Mouse (Mus musculus) heart, embryonic 15.5 days (tissue): ENCODE results near the gene Pou3f3. TPM values are rescaled to one million over a fixed set of nuclear protein-coding genes. Genes with fewer than 3 reads are reported as not detected.

ENCODE experiments used
- ATAC-seq: fragments of 200-750 bp; cut with Nextera tagmentation; replicated peaks from 2 replicates; pipeline ENCODE4 v1.8.0; 2017; ENCODE audit warnings: low read depth, moderate TSS enrichment; ENCODE audit not compliant: insufficient number of reproducible peaks, insufficient read depth, low FRiP score
- H3K27ac ChIP-seq: fragments of 300-500 bp; sonication (generic); 2 replicates; pipeline ENCODE4 v1.5.1; 2015; ENCODE audit warnings: mild to moderate bottlenecking, inconsistent platforms
- H3K27me3 ChIP-seq: fragments of 300-500 bp; sonication (generic); 2 replicates; pipeline ENCODE4 v1.6.1; 2015; ENCODE audit warnings: inconsistent platforms
- H3K36me3 ChIP-seq: fragments of 300-500 bp; sonication (generic); 2 replicates; pipeline ENCODE4 v1.6.1; 2015; ENCODE audit warnings: mild to moderate bottlenecking, inconsistent platforms
- H3K4me1 ChIP-seq: fragments of 300-500 bp; sonication (generic); replicated peaks from 2 replicates; pipeline ENCODE4 v1.6.1; 2015; ENCODE audit warnings: inconsistent platforms
- H3K4me2 ChIP-seq: fragments of 300-500 bp; sonication (generic); 2 replicates; pipeline ENCODE4 v1.6.1; 2015; ENCODE audit warnings: inconsistent platforms, mild to moderate bottlenecking, moderate library complexity
- H3K4me3 ChIP-seq: fragments of 300-500 bp; sonication (generic); 2 replicates; pipeline ENCODE4 v1.5.1; 2015; ENCODE audit warnings: mild to moderate bottlenecking, inconsistent platforms
- H3K9ac ChIP-seq: fragments of 300-500 bp; sonication (generic); 2 replicates; pipeline ENCODE4 v1.6.1; 2015; ENCODE audit warnings: mild to moderate bottlenecking, inconsistent platforms
- H3K9me3 ChIP-seq: fragments of 300-500 bp; sonication (generic); replicated peaks from 2 replicates; pipeline ENCODE4 v1.6.1; 2016; ENCODE audit warnings: inconsistent platforms
- WGBS: fragments of 180-500 bp; shearing (Covaris S2); methylation state at CpG from one replicate; pipeline ENCODE4 v1.1.7; 2015; ENCODE audit warnings: mixed read lengths; 5-methylcytosine and 5-hydroxymethylcytosine counted together
- polyA plus RNA-seq: library from polyadenylated mRNA; unstranded; fragments of >200 nt; fragmentation: Nextera tagmentation; extraction: Ambion mirVana; gene quantifications from 2 replicates; pipeline ENCODE4 v1.2.1, GENCODE M21; 2015

Pou3f3 gene
- polyA plus RNA-seq, 1 experiment from 2014 or later, result 0.03 TPM

DNA sequence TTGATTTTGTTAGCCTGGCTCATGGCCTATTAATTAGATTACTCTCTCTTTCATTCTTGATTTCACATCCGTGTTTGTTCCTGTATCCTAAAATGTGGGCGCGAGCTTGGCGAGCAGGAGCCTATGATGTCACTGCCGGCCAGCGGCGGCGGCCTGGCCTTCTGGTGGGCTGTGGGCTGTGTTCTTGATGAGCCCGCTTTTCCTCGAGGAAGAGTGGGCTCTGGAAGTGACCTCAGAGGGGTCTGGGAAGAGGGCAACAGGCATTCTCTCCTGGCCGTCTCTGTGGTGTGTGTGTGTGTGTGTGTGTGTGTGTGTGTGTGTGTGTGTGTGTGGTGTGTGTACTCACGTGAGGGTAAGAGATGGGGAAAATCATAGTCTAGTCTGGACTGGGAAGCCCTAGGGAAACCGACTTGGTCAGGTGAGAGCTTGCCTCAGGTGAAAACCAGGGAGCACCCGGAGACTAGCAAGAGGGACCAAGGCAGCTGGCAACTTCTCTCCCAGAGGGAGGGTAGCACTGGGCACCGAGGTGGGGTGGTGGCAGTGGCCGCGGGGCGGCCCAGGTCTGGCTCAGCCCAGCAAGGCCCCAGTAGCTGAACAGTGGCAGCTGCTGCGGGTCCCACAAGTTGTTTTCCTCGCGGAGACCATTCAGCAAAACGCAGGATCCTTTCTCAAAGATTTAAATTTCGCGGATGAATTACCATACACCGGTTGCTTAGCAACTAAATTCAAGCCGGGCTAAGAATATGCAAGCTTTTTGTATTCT lies 8.5 kb downstream of the Pou3f3 start:
- Histone ChIP-seq H3K4me2 (no peak overlapping the region), H3K36me3 (no peaks in the 10 kb centered on the region), H3K4me1 (peaks cover 5% of the 10 kb centered on the region; the same call in 1 of the 2 replicates), H3K27me3 (peaks cover 94% of the 10 kb centered on the region), H3K9me3 (no peaks in the 10 kb centered on the region), H3K9ac (no peak overlapping the region), H3K4me3 (no peak overlapping the region), H3K27ac (no peak overlapping the region)
- ATAC-seq, result no peak
- 1% methylated on average over 26 of the region's 26 CpGs for WGBS

DNA sequence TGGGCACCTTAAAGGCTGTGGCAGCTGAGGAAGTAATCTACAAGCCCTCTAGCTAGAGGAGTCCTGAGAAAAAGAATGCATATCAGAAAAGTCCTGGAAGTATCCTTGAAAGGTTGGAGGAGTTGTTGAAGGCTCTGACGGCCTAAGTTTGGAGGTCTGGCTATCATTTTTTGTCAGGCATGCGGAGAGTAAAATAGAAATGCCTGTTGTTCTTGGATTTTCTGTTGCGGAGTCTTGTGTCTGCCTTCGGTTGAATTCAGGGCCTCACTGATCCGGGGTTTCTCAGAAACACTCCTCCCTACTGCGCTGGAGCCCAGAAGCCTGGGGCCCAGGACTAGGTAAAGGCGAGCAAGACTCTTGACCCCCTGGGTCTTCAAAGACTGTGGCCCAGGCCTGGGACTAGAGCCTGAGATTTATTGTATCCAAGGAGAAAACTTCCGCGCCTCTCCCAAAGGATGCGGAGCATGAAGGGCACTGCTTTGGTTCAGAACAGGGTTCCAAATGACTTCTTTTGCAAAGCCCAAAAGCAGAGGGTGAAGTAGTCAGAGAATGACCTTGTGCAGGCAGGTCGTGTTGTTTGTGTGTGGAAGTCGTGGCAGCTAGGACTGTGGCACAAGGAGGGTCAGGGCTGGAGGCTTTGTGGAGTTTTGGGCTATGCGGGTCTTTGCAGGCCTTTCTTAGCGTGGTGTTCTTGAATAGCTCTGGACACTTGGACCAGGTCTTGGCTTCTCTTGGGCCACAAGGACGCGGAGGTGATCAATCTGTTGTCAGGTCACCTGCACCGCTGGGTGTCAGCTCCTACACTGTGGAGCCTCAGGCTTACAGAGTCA lies 9.6 kb downstream of the Pou3f3 start:
- no peaks in the 10 kb centered on the region for H3K9me3 ChIP-seq
- peaks cover 97% of the 10 kb centered on the region for H3K27me3 ChIP-seq
- H3K4me1 ChIP-seq, result peaks cover 5% of the 10 kb centered on the region; the same call in 1 of the 2 replicates
- no peak overlapping the region for H3K9ac ChIP-seq
- WGBS, result 11% methylated on average over 17 of the region's 17 CpGs
- no peak overlapping the region for H3K4me2 ChIP-seq
- H3K36me3 ChIP-seq, result no peaks in the 10 kb centered on the region
- ATAC-seq, result no peak
- H3K4me3 ChIP-seq, result no peak overlapping the region
- no peak overlapping the region for H3K27ac ChIP-seq

DNA sequence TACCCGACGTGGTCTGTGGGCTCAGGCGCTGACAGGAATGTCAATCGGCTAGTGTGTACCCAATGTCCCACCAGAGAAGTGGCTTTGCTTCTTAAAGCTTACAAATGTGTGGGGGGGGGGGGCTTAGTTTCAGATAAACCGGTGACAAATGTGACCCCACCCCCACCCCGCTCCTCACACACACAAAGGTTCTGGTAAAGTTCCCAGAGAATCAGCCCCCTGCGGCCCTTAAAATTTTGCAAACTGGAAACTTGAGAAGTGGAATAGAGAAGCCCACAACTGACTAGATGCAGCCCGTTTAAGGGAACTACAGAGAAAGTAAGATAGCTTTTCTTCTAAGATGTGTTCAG lies 10.2 kb downstream of the Pou3f3 start:
- 4% methylated on average over 8 of the region's 8 CpGs for WGBS
- no peak overlapping the region for H3K27ac ChIP-seq
- H3K27me3 ChIP-seq, result peaks cover 97% of the 10 kb centered on the region
- no peaks in the 10 kb centered on the region for H3K36me3 ChIP-seq
- peaks cover 5% of the 10 kb centered on the region; the same call in 1 of the 2 replicates for H3K4me1 ChIP-seq
- H3K4me3 ChIP-seq, result no peak overlapping the region
- H3K9ac ChIP-seq, result no peak overlapping the region
- H3K4me2 ChIP-seq, result no peak overlapping the region
- H3K9me3 ChIP-seq, result no peaks in the 10 kb centered on the region
- ATAC-seq, result no peak

DNA sequence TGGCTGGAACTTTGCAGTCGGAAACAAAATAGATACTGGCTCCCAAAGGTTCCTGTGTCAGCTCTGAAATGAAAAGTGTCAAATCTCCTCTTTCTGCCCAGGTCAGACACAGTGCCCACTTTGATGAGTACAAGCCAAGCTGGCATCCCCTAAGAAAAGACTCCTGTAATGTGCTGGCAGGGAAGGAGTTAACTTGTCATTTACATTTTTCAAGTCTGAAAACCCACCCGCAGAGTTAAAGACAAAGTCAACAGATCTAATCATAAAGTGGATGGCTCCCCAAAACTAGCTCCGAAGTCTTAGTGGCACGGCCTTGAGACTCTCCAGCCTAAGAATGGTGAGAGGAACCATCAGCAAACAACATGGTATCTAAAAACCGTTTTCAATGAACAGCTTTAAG lies 11.6 kb downstream of the Pou3f3 start:
- H3K9ac ChIP-seq, result no peak overlapping the region
- peaks cover 96% of the 10 kb centered on the region for H3K27me3 ChIP-seq
- peaks cover 5% of the 10 kb centered on the region; the same call in 1 of the 2 replicates for H3K4me1 ChIP-seq
- H3K4me2 ChIP-seq, result no peak overlapping the region
- H3K4me3 ChIP-seq, result no peak overlapping the region
- ATAC-seq, result no peak
- H3K36me3 ChIP-seq, result no peaks in the 10 kb centered on the region
- 9% methylated on average over 5 of the region's 5 CpGs for WGBS
- no peaks in the 10 kb centered on the region for H3K9me3 ChIP-seq
- no peak overlapping the region for H3K27ac ChIP-seq

DNA sequence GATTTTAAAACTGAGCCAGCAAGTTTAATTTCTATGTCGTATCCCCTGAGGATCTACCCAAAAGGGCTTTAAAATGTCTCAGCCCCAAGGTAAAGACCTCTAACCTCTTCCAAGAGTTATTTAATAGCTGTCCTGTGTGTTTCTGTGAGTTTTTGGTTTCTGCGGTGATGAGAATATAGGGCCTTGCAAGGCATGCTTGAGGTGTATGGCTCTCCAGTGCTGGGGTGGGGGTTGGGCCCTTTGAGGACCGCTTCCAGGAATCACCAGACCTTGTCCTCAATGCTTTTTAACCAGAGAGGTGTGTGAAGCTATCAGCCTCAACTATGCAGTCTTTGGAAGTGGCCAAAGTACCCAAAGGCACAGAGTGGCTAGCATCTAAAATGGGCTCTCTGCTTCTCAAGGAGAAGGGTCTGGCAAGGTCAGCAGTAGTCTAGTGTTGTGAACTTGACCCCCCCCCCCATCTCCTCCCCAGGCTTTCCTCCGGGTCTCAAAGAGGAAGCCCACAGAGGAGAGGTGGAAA lies 12.1 kb downstream of the Pou3f3 start:
- no peaks in the 10 kb centered on the region for H3K36me3 ChIP-seq
- H3K4me1 ChIP-seq, result peaks cover 5% of the 10 kb centered on the region; the same call in 1 of the 2 replicates
- no peak overlapping the region for H3K4me3 ChIP-seq
- ATAC-seq, result no peak
- WGBS, result 4% methylated on average over 4 of the region's 4 CpGs
- H3K27ac ChIP-seq, result no peak overlapping the region
- no peaks in the 10 kb centered on the region for H3K9me3 ChIP-seq
- H3K27me3 ChIP-seq, result peaks cover 95% of the 10 kb centered on the region
- no peak overlapping the region for H3K4me2 ChIP-seq
- no peak overlapping the region for H3K9ac ChIP-seq

DNA sequence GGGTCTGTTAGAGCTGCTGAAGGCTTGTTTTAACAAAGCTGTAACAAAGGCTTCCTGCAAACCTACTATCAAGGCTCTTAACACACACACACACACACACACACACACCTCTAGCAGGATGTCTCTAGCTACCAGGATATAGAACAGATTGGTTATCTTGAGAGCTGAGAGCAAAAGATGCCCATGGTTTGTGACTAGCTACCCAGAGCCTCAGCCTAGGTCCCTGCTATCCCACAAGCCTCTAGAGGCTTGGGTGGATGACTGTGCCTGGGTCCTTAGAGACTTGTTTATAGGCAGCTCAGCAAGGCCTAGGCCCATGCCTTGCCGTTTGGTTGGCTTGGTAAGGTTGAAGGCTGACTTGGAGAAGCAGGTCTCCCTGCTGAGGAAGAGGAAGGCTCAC lies 13.5 kb downstream of the Pou3f3 start:
- Histone ChIP-seq H3K4me2 (no peak overlapping the region), H3K4me3 (no peak overlapping the region), H3K9ac (no peak overlapping the region), H3K36me3 (no peaks in the 10 kb centered on the region), H3K4me1 (peaks cover 12% of the 10 kb centered on the region), H3K9me3 (no peaks in the 10 kb centered on the region), H3K27me3 (peaks cover 93% of the 10 kb centered on the region), H3K27ac (no peak overlapping the region)
- 13% methylated on average over 1 of the region's 1 CpGs for WGBS
- no peak for ATAC-seq

DNA sequence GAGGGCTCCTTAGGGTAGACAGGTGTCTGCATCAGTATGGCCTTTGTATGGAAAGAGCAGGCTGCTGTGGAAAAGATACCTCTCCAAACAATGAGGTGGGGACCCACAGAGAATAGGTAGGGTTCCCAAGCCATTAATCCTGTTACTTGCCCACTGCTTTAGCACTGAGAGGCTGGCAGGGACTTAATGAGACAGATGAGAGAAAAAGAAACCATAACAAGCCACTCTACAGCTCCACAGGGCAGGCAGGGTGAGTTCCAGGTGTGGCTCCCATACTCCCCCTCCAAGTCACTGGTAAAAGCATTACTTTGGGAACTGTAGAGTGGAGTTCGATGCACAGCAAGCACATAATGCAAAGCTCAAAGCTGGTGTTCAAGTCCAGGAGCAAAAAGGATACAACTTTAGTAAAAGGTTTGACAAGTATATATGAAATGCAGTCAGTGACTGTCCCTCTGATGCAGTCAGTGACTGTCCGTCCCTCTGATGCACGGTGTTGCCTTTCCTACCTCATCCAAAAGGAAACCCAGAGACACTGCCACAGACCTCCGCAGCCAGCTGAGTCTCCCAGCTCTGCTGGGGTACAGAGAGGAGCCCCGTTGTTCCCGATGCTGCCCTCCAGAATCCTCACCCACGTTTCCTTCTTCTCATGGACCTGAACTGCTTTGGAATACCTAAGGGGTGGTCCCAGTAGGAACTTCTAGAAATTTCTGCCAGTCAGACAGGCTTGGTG lies 14.0 kb downstream of the Pou3f3 start:
- 18% methylated on average over 7 of the region's 7 CpGs for WGBS
- no peak overlapping the region for H3K4me2 ChIP-seq
- peaks cover 91% of the 10 kb centered on the region for H3K27me3 ChIP-seq
- H3K4me1 ChIP-seq, result peaks cover 15% of the 10 kb centered on the region
- no peak overlapping the region for H3K9ac ChIP-seq
- no peaks in the 10 kb centered on the region for H3K9me3 ChIP-seq
- no peaks in the 10 kb centered on the region for H3K36me3 ChIP-seq
- H3K27ac ChIP-seq, result no peak overlapping the region
- H3K4me3 ChIP-seq, result no peak overlapping the region
- ATAC-seq, result no peak

DNA sequence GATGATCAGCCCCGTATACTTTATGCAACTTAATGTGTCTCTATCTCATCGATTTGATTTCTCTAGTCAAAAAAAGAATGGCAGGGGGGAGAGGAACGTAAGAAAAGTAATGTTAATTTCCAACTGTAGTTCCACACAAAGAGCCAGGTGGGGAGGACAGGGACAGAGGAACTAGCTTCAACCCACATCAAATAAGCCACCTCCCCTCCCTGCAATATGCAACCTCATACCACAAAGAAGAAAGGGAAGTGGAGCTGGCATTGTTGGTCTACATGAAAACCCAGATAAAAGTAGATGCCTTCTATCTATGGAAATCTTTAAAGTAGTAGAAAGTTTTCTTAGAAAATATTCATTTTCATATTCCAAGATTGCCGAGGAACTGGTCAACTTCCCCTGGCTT lies 14.7 kb downstream of the Pou3f3 start:
- no peaks in the 10 kb centered on the region for H3K36me3 ChIP-seq
- no peak overlapping the region for H3K27ac ChIP-seq

DNA sequence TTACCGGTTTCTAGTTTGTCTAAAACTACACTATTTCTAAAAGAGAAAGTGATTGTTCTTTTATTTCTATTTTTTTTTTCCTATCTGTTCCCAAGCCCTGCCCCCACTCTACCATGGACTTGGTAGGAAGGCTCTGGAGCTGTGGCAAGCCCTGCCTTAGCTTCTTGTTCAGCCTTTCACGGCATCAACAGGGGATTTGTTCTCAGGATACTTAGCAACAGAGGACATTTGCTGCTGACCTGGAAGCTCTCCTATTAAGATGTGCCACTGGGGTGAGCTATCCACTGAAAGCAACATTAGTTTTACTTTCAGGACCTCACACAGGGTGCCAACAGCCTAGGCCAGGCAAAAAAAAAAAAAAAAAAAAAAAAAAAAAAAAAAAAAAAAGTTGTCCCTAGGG lies 15.4 kb downstream of the Pou3f3 start:
- H3K27me3 ChIP-seq, result peaks cover 91% of the 10 kb centered on the region
- peaks cover 15% of the 10 kb centered on the region for H3K4me1 ChIP-seq
- no peaks in the 10 kb centered on the region for H3K36me3 ChIP-seq
- H3K9ac ChIP-seq, result no peak overlapping the region
- no peak overlapping the region for H3K4me3 ChIP-seq
- no peak overlapping the region for H3K4me2 ChIP-seq
- H3K27ac ChIP-seq, result no peak overlapping the region
- H3K9me3 ChIP-seq, result no peaks in the 10 kb centered on the region
- no peak for ATAC-seq
- WGBS, result 12% methylated on average over 2 of the region's 2 CpGs

More for the DNA sequence above, 14.7 kb downstream of the Pou3f3 start:
- WGBS, result 11% methylated on average over 4 of the region's 4 CpGs
- H3K4me1 ChIP-seq, result peaks cover 15% of the 10 kb centered on the region
- no peaks in the 10 kb centered on the region for H3K9me3 ChIP-seq
- H3K4me2 ChIP-seq, result no peak overlapping the region
- no peak overlapping the region for H3K4me3 ChIP-seq
- no peak overlapping the region for H3K9ac ChIP-seq
- ATAC-seq, result no peak
- H3K27me3 ChIP-seq, result peaks cover 91% of the 10 kb centered on the region

DNA sequence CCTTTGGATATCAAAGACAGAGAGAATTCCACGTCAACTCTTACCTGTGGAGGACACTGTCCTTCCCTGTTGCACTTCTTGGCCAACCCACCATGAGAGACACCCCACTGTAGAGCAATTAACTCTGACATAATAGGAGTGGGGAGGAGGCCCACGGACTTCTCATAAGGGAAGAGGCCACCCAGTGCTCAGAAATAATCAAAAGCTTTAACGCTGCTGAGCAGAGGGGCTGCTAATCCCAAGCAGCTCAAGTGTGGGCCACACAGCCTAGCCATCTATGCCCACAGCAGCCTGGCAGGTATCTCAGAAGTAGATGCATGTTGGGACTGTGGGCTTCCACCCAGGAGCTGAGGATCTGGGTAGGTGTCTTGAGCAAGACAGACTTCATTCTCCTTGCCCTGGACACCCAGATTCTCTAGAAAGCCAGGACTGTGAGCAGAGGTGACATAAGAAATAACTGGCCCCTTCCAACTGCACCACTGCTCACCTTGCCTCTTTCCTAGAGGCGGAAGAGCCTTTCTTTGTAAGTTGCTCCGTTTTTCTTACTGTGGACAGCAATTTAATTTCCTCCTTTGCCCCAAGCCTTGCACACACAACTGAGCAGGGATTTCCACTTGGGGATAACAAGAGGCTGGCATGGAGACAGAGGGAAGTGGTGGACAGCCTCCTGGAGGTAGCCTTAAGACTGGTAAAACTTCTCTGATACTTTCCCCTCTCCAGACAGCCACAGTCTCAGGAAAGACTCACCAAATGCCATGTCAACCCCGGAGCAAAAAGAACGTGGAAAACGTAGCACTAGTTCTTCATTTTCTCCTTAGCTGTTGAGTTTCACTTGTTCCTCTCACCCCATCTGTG lies 16.1 kb downstream of the Pou3f3 start:
- Histone ChIP-seq H3K27me3 (peaks cover 91% of the 10 kb centered on the region), H3K4me2 (no peak overlapping the region), H3K36me3 (no peaks in the 10 kb centered on the region), H3K4me3 (no peak overlapping the region), H3K9ac (no peak overlapping the region), H3K27ac (no peak overlapping the region), H3K4me1 (peaks cover 15% of the 10 kb centered on the region), H3K9me3 (no peaks in the 10 kb centered on the region)
- ATAC-seq, result no peak
- WGBS, result 12% methylated on average over 8 of the region's 8 CpGs
